Mouse (Mus musculus) forebrain, embryonic 13.5 days (tissue): ENCODE results near the gene Wipf1. TPM values are rescaled to one million over a fixed set of nuclear protein-coding genes. Genes with fewer than 3 reads are reported as not detected.

Source experiments
- ATAC-seq: fragments of 200-750 bp; cut with Nextera tagmentation; 2 replicates; pipeline ENCODE4 v1.8.0; 2017
- H3K27ac ChIP-seq: fragments of 300-500 bp; sonication (generic); 2 replicates; pipeline ENCODE4 v1.5.1; 2015; ENCODE audit warnings: inconsistent platforms, mild to moderate bottlenecking, moderate library complexity
- H3K27me3 ChIP-seq: fragments of 300-500 bp; sonication (generic); 2 replicates; pipeline ENCODE4 v1.6.1; 2015; ENCODE audit warnings: mild to moderate bottlenecking, inconsistent platforms
- H3K36me3 ChIP-seq: fragments of 300-500 bp; sonication (generic); 2 replicates; pipeline ENCODE4 v1.6.1; 2015; ENCODE audit warnings: mild to moderate bottlenecking, inconsistent platforms; ENCODE audit not compliant: poor library complexity, severe bottlenecking
- H3K4me1 ChIP-seq: fragments of 300-500 bp; sonication (generic); 2 replicates; pipeline ENCODE4 v1.6.1; 2015; ENCODE audit warnings: inconsistent platforms
- H3K4me2 ChIP-seq: fragments of 300-500 bp; sonication (generic); 2 replicates; pipeline ENCODE4 v1.6.1; 2015; ENCODE audit warnings: inconsistent platforms, mild to moderate bottlenecking, moderate library complexity
- H3K4me3 ChIP-seq: fragments of 300-500 bp; sonication (generic); 2 replicates; pipeline ENCODE4 v1.5.1; 2015; ENCODE audit warnings: mild to moderate bottlenecking, inconsistent platforms
- H3K9ac ChIP-seq: fragments of 300-500 bp; sonication (generic); 2 replicates; pipeline ENCODE4 v1.6.1; 2015; ENCODE audit warnings: mild to moderate bottlenecking, inconsistent platforms
- H3K9me3 ChIP-seq: fragments of 300-500 bp; sonication (generic); replicated peaks from 2 replicates; pipeline ENCODE4 v1.6.1; 2016; ENCODE audit warnings: inconsistent platforms
- WGBS: fragments of 180-500 bp; shearing (Covaris S2); methylation state at CpG from one replicate; pipeline ENCODE4 v1.1.7; 2015; 5-methylcytosine and 5-hydroxymethylcytosine counted together
- polyA plus RNA-seq: library from polyadenylated mRNA; unstranded; fragments of >200 nt; fragmentation: Nextera tagmentation; extraction: Ambion mirVana; gene quantifications from 2 replicates; pipeline ENCODE4 v1.2.1, GENCODE M21; 2015

Gene Wipf1
- polyA plus RNA-seq, 1 experiment from 2014 or later = 2.4 TPM

DNA sequence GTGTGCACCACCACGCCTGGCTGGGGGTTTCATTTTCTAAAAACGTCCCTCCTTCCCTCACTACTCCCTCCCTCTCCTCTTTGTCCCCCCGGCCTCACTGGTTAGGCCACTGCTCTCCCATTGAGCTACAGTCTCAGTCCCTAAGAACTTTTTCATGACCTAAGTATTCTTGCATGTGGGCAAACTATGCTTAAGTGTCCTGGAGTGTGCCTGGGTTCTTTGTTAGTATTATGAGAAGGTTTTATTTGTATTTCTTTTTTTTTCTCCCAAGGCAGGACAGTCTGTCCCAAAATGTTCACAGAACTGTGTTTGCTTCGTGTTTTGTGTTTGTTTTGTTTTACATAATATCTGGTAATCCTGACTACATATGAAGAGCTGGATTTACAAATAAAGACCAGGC lies 121.9 kb downstream of the Wipf1 start:
- H3K27me3 ChIP-seq = no peaks in the 10 kb centered on the region
- 57% methylated on average over 4 of the region's 4 CpGs for WGBS
- no peak for ATAC-seq

DNA sequence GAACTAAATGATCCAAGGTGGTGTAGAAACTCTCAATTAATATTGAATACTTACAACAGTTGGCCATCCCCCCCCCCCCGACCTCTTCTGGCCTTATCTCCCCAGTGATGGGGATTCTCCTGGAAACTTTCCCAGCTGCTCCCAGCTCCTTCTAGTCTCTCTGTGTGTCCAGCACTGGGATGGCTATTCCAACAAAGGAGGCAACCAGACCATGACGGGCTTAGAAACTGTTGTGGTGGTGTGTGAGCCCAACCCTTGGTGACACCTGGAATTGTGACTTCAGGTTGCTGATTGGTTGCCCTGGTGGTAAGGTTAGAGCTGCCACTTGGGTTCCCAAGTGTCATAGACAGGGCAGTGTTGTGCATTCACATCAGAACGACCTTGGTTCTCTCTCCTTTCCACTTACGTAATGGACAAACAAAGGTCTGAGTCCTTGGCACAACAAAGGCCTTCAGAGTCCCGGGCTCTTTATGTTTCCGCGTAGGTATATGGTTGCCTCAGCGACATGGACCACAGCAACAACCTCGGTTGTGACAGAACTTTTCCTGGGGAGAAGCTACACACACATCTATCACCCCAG lies 123.1 kb downstream of the Wipf1 start:
- no peak overlapping the region for H3K27ac ChIP-seq
- no peak overlapping the region for H3K9ac ChIP-seq
- no peaks in the 10 kb centered on the region for H3K9me3 ChIP-seq
- H3K4me3 ChIP-seq = no peak overlapping the region
- no peaks in the 10 kb centered on the region for H3K27me3 ChIP-seq
- H3K4me2 ChIP-seq = no peak overlapping the region
- no peaks in the 10 kb centered on the region for H3K36me3 ChIP-seq
- H3K4me1 ChIP-seq = no peaks in the 10 kb centered on the region
- WGBS = 91% methylated on average over 9 of the region's 9 CpGs
- no peak for ATAC-seq

More for the DNA sequence above, 121.9 kb downstream of the Wipf1 start:
- Histone ChIP-seq H3K9ac (no peak overlapping the region), H3K4me3 (no peak overlapping the region), H3K4me1 (no peaks in the 10 kb centered on the region), H3K27ac (no peak overlapping the region), H3K9me3 (no peaks in the 10 kb centered on the region), H3K4me2 (no peak overlapping the region), H3K36me3 (no peaks in the 10 kb centered on the region)

DNA sequence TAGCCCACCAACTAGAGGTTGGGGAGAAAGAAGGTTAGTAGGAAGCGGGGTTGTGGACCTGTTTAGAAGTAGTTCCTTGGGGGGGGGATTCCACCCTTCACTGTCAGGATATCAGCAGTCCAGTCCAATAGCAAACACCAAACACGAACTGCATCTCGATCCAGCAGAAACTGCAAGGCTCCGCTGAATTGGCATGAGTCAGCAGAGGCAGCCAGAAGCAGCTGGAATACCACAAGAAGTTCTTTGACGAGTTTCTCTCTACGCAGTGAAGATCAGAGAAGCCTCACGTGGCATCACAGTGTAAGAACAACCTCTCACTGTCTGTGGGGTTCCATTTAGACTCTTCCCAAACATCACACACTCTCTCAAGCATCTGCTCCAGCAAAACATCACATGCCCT lies 124.6 kb downstream of the Wipf1 start:
- Histone ChIP-seq H3K4me2 (no peak overlapping the region), H3K4me3 (no peak overlapping the region), H3K27me3 (no peaks in the 10 kb centered on the region), H3K36me3 (no peaks in the 10 kb centered on the region), H3K27ac (no peak overlapping the region), H3K9me3 (no peaks in the 10 kb centered on the region), H3K9ac (no peak overlapping the region), H3K4me1 (no peaks in the 10 kb centered on the region)
- 88% methylated on average over 7 of the region's 7 CpGs for WGBS
- ATAC-seq = no peak

DNA sequence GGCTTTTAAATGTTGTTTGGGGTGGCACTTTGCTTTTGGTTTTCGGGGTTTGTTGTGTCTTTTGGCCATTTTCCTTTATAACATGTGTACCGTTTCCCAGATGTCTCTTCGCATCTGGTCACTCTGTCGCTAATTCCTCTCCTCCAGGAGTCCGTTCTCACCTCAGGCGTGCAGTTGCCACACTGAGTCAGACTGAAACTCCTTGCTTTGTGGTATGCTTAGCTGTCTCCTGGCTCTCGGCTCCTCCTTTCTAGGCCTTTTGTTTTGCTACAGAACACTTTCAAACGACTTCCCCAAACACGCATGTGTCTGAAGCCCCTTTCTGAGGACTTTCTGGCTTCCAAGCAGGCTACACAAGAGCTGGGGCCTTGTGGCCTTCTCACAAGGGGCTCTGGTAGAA lies 125.1 kb downstream of the Wipf1 start:
- ATAC-seq = no peak
- Histone ChIP-seq H3K4me1 (no peaks in the 10 kb centered on the region), H3K36me3 (no peaks in the 10 kb centered on the region), H3K9me3 (no peaks in the 10 kb centered on the region), H3K27ac (no peak overlapping the region), H3K27me3 (no peaks in the 10 kb centered on the region), H3K9ac (no peak overlapping the region), H3K4me3 (no peak overlapping the region), H3K4me2 (no peak overlapping the region)
- WGBS = 81% methylated on average over 9 of the region's 9 CpGs

DNA sequence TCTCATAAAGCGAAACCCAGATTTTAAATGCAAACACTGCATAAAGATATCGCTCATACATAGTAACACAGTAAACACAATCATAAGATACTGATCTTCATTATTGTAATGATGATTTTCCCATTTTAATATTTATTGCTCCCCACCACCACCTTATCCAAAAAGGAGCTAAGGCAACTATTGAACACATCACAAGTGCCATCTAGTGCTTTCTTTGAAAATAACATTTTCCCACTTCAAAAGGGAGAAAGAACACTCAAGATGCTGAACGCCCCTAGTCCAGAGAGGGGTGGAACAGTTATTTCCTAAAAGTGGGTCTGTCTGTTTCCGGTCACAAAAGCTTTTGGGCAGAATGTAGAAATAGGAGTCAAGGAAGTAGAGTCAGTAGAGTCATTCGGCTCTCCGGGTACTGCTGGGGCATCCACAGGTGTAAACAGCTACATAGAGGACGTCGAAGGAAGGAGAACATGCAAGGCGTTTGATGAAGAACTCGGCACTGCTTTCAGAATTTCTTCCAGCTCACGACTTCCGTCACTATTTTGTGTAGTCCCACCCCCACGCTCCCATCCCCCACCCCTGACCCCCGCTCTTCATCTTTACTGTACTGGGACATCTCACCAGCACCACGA lies 126.0 kb downstream of the Wipf1 start:
- Histone ChIP-seq H3K36me3 (no peaks in the 10 kb centered on the region), H3K9me3 (no peaks in the 10 kb centered on the region), H3K4me3 (no peak overlapping the region), H3K4me2 (no peak overlapping the region), H3K4me1 (no peaks in the 10 kb centered on the region), H3K27ac (no peak overlapping the region), H3K27me3 (no peaks in the 10 kb centered on the region), H3K9ac (no peak overlapping the region)
- no peak for ATAC-seq
- WGBS = 85% methylated on average over 15 of the region's 15 CpGs

- no peaks in the 10 kb centered on the region for H3K9me3 ChIP-seq
- no peak overlapping the region for H3K4me3 ChIP-seq
- no peak for ATAC-seq
- H3K27ac ChIP-seq = no peak overlapping the region
- no peak overlapping the region for H3K9ac ChIP-seq
- no peaks in the 10 kb centered on the region for H3K4me1 ChIP-seq
- WGBS = 78% methylated on average over 1 of the region's 1 CpGs
- H3K27me3 ChIP-seq = no peaks in the 10 kb centered on the region
- no peaks in the 10 kb centered on the region for H3K36me3 ChIP-seq
- no peak overlapping the region for H3K4me2 ChIP-seq
Measured at GRCm38 (mm10) chr2:73401689-73402088, 127.8 kb downstream of the Wipf1 start.

GRCm38 (mm10) chr2:73397476-73397875 lies 132.1 kb downstream of the Wipf1 start:
- H3K9me3 ChIP-seq = no peaks in the 10 kb centered on the region
- no peaks in the 10 kb centered on the region for H3K36me3 ChIP-seq

GRCm38 (mm10) chr2:73396828-73397325 lies 132.7 kb downstream of the Wipf1 start:
- Histone ChIP-seq H3K36me3 (no peaks in the 10 kb centered on the region), H3K9me3 (no peaks in the 10 kb centered on the region), H3K27me3 (no peaks in the 10 kb centered on the region), H3K4me3 (no peak overlapping the region), H3K4me1 (no peaks in the 10 kb centered on the region), H3K9ac (no peak overlapping the region), H3K27ac (no peak overlapping the region), H3K4me2 (no peak overlapping the region)
- no peak for ATAC-seq
- 91% methylated on average over 3 of the region's 3 CpGs for WGBS

More at GRCm38 (mm10) chr2:73397476-73397875, 132.1 kb downstream of the Wipf1 start:
- Histone ChIP-seq H3K27ac (no peak overlapping the region), H3K27me3 (no peaks in the 10 kb centered on the region), H3K9ac (no peak overlapping the region), H3K4me1 (no peaks in the 10 kb centered on the region), H3K4me3 (no peak overlapping the region), H3K4me2 (no peak overlapping the region)
- 93% methylated on average over 2 of the region's 2 CpGs for WGBS
- ATAC-seq = no peak

DNA sequence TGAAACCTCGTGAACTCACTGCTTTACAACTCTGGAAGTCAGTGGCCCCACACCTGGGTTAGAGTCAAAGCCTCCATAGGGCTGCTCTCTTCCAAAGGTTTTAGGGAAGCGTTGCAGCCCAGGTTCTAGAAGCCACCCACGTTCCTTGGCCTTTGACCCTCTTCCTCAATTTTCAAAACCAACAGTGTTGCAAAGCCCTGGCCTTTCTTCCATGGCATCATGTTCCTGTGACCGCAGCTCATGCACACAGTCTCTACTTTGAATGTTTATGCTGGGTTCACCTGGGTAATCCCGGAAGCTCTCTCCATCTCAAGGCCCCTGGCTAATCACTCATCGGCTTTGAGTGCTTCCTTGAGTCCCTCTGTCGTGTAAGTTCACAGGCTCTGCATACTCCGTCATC lies 134.0 kb downstream of the Wipf1 start:
- Histone ChIP-seq H3K4me2 (no peak overlapping the region), H3K9ac (no peak overlapping the region), H3K27me3 (no peaks in the 10 kb centered on the region), H3K4me3 (no peak overlapping the region), H3K27ac (no peak overlapping the region), H3K9me3 (no peaks in the 10 kb centered on the region), H3K36me3 (no peaks in the 10 kb centered on the region), H3K4me1 (no peaks in the 10 kb centered on the region)
- ATAC-seq = no peak
- WGBS = 83% methylated on average over 8 of the region's 8 CpGs

GRCm38 (mm10) chr2:73394476-73394875 lies 135.1 kb downstream of the Wipf1 start:
- Histone ChIP-seq H3K27ac (no peak overlapping the region), H3K4me2 (no peak overlapping the region), H3K27me3 (no peaks in the 10 kb centered on the region), H3K9me3 (no peaks in the 10 kb centered on the region), H3K9ac (no peak overlapping the region), H3K36me3 (no peaks in the 10 kb centered on the region), H3K4me3 (no peak overlapping the region), H3K4me1 (no peaks in the 10 kb centered on the region)
- ATAC-seq = no peak
- 95% methylated on average over 3 of the region's 3 CpGs for WGBS

DNA sequence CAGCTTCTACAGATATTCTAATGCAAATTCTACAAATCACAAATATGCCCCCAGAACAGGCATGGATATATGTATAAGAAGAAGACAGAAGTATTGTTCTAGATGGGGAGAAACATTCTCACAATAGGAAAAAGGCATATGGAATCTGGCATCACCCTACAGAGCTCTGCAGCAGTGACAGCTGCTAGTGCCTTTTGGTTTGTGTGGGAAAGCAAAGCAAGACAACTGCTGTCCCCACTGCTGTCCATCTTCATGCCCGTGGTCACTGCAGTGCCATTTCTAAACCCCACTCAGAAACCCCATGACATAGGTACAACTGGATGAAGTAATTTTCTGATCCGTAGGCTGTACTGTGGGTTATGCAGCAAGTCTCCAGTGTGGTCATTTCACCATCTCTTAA lies 136.8 kb downstream of the Wipf1 start:
- Histone ChIP-seq H3K36me3 (no peaks in the 10 kb centered on the region), H3K4me3 (no peak overlapping the region), H3K9ac (no peak overlapping the region), H3K27ac (no peak overlapping the region), H3K27me3 (no peaks in the 10 kb centered on the region), H3K4me2 (no peak overlapping the region), H3K4me1 (no peaks in the 10 kb centered on the region), H3K9me3 (no peaks in the 10 kb centered on the region)
- ATAC-seq = no peak
- WGBS = 89% methylated on average over 2 of the region's 2 CpGs

DNA sequence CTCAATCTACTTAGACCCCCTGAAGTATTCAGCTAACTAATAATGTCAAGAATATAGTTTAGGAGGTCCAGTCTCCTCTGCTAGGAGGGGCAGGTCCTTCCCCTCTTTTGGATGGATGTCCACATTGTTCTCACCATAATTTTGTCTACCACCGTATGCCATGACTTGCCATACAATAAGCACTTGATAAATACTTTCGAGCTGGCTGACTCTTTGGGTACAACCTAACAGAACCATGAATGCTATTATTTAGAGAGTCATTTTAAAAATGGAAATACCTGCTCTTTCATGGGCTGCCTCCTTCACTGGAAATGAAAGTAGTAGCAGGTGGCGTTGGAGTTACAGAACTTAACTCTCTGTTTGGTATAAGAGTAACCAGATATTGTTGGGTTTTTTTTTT lies 139.6 kb downstream of the Wipf1 start:
- H3K36me3 ChIP-seq = no peaks in the 10 kb centered on the region
- peaks cover 6% of the 10 kb centered on the region; the same call in 1 of the 2 replicates for H3K4me1 ChIP-seq
- no peak overlapping the region for H3K27ac ChIP-seq
- 90% methylated on average over 3 of the region's 3 CpGs for WGBS
- no peak overlapping the region for H3K9ac ChIP-seq
- ATAC-seq = no peak
- H3K4me2 ChIP-seq = no peak overlapping the region
- no peaks in the 10 kb centered on the region for H3K9me3 ChIP-seq
- H3K4me3 ChIP-seq = no peak overlapping the region
- H3K27me3 ChIP-seq = no peaks in the 10 kb centered on the region

DNA sequence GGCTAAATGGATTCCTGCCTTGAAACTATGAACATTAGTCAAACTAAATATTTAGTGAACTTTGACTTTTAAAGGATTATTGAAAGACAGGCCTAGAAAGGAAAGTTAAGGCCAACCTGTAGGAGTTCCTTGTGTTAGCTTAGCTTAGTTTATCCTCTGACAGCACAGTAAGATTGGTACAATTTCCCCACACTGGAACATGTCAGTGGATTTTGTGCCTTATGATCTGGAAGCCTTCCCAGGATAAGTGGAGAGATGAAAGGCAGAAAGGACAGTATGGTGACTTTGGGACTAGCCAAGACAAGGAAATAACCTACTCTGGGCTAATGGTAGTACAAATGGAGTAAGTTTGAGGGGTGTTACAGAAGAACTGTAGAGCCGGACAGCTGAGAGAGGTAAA lies 141.7 kb downstream of the Wipf1 start:
- Histone ChIP-seq H3K4me1 (peaks cover 6% of the 10 kb centered on the region; the same call in 1 of the 2 replicates), H3K9me3 (no peaks in the 10 kb centered on the region), H3K27ac (no peak overlapping the region), H3K9ac (no peak overlapping the region), H3K4me2 (no peak overlapping the region), H3K4me3 (no peak overlapping the region), H3K27me3 (peaks cover 7% of the 10 kb centered on the region; the same call in 1 of the 2 replicates), H3K36me3 (no peaks in the 10 kb centered on the region)
- ATAC-seq = no peak
- WGBS = 91% methylated on average over 1 of the region's 1 CpGs
